Mouse (Mus musculus) small intestine, adult 2 months (tissue): Measurements from ENCODE around the gene Acacb.

Experiments used
- CTCF ChIP-seq: fragments of 200-500 bp; IDR thresholded peaks from 2 replicates; pipeline ENCODE4 v1.5.1; 2012; ENCODE audit warnings: low read depth, mild to moderate bottlenecking, control low read depth, inconsistent platforms, low read length, moderate library complexity, mixed read lengths; ENCODE audit not compliant: insufficient replicate concordance, insufficient read length; ENCODE audit errors: extremely low read depth
- POLR2A ChIP-seq: fragments of 200-500 bp; IDR thresholded peaks from 2 replicates; pipeline ENCODE4 v1.6.1; 2012; ENCODE audit warnings: low read depth, mild to moderate bottlenecking, control low read depth, inconsistent platforms, low read length, moderate library complexity

- TF ChIP-seq POLR2A = no peak
- no peak for TF ChIP-seq CTCF
These were observed 72.4 kb downstream of the Acacb start for GRCm38 (mm10) chr5:114218771-114219170.
